20 mouse cellular contexts compared by ENCODE assay signal in genomic region chr5:130368236-130368635, GRCm38 (mm10). TPM values are rescaled to one million over a fixed set of nuclear protein-coding genes. Genes with fewer than 3 reads are reported as not detected.
DNase-seq lines count a peak whose midpoint lies in the region; ATAC-seq lines count a peak whose summit lies in the region.
"Had no signal": no experiment of that assay in that cellular context is flagged by ENCODE, and none has a peak within 500 bp of the region (broad histone marks: within the 10 kb centered on the region; RNA-seq: fewer than 3 reads in every experiment).

No protein-coding gene starts in this region.

- no peak for ATAC-seq in erythroblast, adult 5-6 weeks (replicated peaks; ENCODE audit: low FRiP score, poor library complexity, severe bottlenecking)
- ATAC-seq: forebrain, embryonic 15.5 days; intestine, embryonic 15.5 days had no signal

- peak; percentile 77 for DNase-seq in cerebellum, adult 11 months
- DNase-seq in cerebellum, adult 18-20 months, result peak; percentile 80 to 83
- DNase-seq in cerebellum, adult 9-11 months, result peak; percentile 92
- peak; percentile 81 to 84 for DNase-seq in cerebellum, postnatal 36 days
- no peak for DNase-seq in neural tube, embryonic 10.5 days (ENCODE audit: extremely low spot score, low spot score)
- no peak for DNase-seq in ovary, postnatal 14 days (ENCODE audit: low spot score)
- DNase-seq: adrenal gland, adult 2 months; adrenal gland, postnatal 25 days; embryo, embryonic 11 days; gastrocnemius, postnatal 14 days; kidney, adult 18-20 months had no signal

RNA-seq across cellular contexts. Expression of gene Caln1, which starts 1.0 kb away (rescaled TPM):
- total RNA-seq in erythroblast, adult 5-6 weeks (2015; ENCODE audit: low replicate concordance), result not detected in 2 replicates
- not detected in 2 replicates for total RNA-seq in erythroblast, adult 5-6 weeks (2017; ENCODE audit: low replicate concordance)
- total RNA-seq: common myeloid progenitor, adult 5-6 weeks; ES-E14; gastrocnemius, adult 18-20 months; granulocyte monocyte progenitor cell, adult 5-6 weeks had no signal

RNA-seq across cellular contexts. Expression of gene A330070K13Rik, which starts 16.2 kb away (rescaled TPM):
- not detected in 2 replicates for total RNA-seq in erythroblast, adult 5-6 weeks (2015; ENCODE audit: low replicate concordance)
- total RNA-seq in erythroblast, adult 5-6 weeks (2017; ENCODE audit: low replicate concordance), result not detected in 2 replicates
- total RNA-seq: adrenal gland, adult 2 months; adrenal gland, postnatal 25 days; common myeloid progenitor, adult 5-6 weeks; ES-E14; gastrocnemius, adult 18-20 months; gastrocnemius, postnatal 14 days; granulocyte monocyte progenitor cell, adult 5-6 weeks; heart, adult 8-10 months; heart, postnatal 25 days had no signal

Comparison
In these comparisons a context has a peak if more than half of its experiments do, and no peak if none do; other contexts are left out.
1. DNase-seq: peak in cerebellum, adult 11 months (single experiment), cerebellum, adult 18-20 months (2 of 2), cerebellum, adult 9-11 months (single experiment) and cerebellum, postnatal 36 days (2 of 2); none in neural tube, embryonic 10.5 days (single experiment) and ovary, postnatal 14 days (single experiment).